8 mouse cellular contexts compared by ENCODE assay signal in genomic region chr9:63133659-63134058, GRCm38 (mm10). TPM values are rescaled to one million over a fixed set of nuclear protein-coding genes. Genes with fewer than 3 reads are reported as not detected.
DNase-seq lines count a peak whose midpoint lies in the region; ATAC-seq and TF ChIP-seq lines count a peak whose summit lies in the region.

No protein-coding gene starts in this region.

- H3K36me3 ChIP-seq in heart, embryonic 11.5 days (ENCODE audit: control insufficient read depth, insufficient read depth, low read length) = no peaks in the 10 kb centered on the region
- no peaks in the 10 kb centered on the region for H3K36me3 ChIP-seq in CH12.LX (replicated peaks in 1 of 2; ENCODE audit: control insufficient read depth in 1 of 2, insufficient read depth in 1 of 2, low read length in 1 of 2)
- H3K36me3 ChIP-seq in forebrain, embryonic 14.5 days (ENCODE audit: control insufficient read depth, insufficient read depth, low read length) = no peaks in the 10 kb centered on the region
- no peaks in the 10 kb centered on the region for H3K36me3 ChIP-seq in liver, embryonic 15.5 days (replicated peaks)

- H3K9me3 ChIP-seq in heart, embryonic 11.5 days (replicated peaks; ENCODE audit: control insufficient read depth, low read length) = no peaks in the 10 kb centered on the region
- no peaks in the 10 kb centered on the region for H3K9me3 ChIP-seq in CH12.LX (replicated peaks; ENCODE audit: low read length)
- no peaks in the 10 kb centered on the region for H3K9me3 ChIP-seq in forebrain, embryonic 14.5 days (replicated peaks; ENCODE audit: control insufficient read depth, low read length)
- H3K9me3 ChIP-seq in liver, embryonic 15.5 days (replicated peaks) = no peaks in the 10 kb centered on the region

- H3K79me2 ChIP-seq in CH12.LX (replicated peaks; ENCODE audit: control insufficient read depth, extremely low read depth, insufficient read depth, poor library complexity, severe bottlenecking) = no peaks in the 10 kb centered on the region

- no peak for ATAC-seq in heart, embryonic 11.5 days (replicated peaks; ENCODE audit: insufficient number of reproducible peaks, low FRiP score, low TSS enrichment)
- ATAC-seq in forebrain, embryonic 14.5 days = no peak
- ATAC-seq in liver, embryonic 15.5 days (ENCODE audit: insufficient read depth) = no peak
- no peak for ATAC-seq in cerebellum, adult (ENCODE audit: insufficient number of reproducible peaks, low FRiP score, low TSS enrichment)
- ATAC-seq in megakaryocyte-erythroid progenitor cell, adult 5-6 weeks (replicated peaks; ENCODE audit: low FRiP score, low TSS enrichment, poor library complexity, severe bottlenecking) = no peak

- peak overlapping the region; percentile 21 for H3K4me3 ChIP-seq in heart, embryonic 11.5 days (ENCODE audit: low read depth, low read length)
- H3K4me3 ChIP-seq in CH12.LX (replicated peaks in 1 of 3; ENCODE audit: low read depth in 2 of 3, low read length in 2 of 3, poor library complexity in 1 of 3) = peak overlapping the region; percentile 17 to 48 (median 33)
- peak overlapping the region; percentile 52 for H3K4me3 ChIP-seq in forebrain, embryonic 14.5 days (ENCODE audit: low read depth, low read length)
- H3K4me3 ChIP-seq in liver, embryonic 15.5 days (replicated peaks) = peak overlapping the region; percentile 27

- TF ChIP-seq EP300 in CH12.LX (IDR thresholded peaks at IDR 0.05; ENCODE audit: low read length) = no peak

- peaks cover 11% of the 10 kb centered on the region for H3K4me1 ChIP-seq in heart, embryonic 11.5 days (ENCODE audit: control insufficient read depth, insufficient read depth, low read length)
- peaks cover 3 to 46% of the 10 kb centered on the region in 2 experiments; a peak in 2 of 4 replicates for H3K4me1 ChIP-seq in CH12.LX (ENCODE audit: control insufficient read depth in 1 of 2, insufficient read depth in 2 of 2)
- peaks cover 14% of the 10 kb centered on the region for H3K4me1 ChIP-seq in forebrain, embryonic 14.5 days (ENCODE audit: control insufficient read depth, insufficient read depth, low read length)
- H3K4me1 ChIP-seq in liver, embryonic 15.5 days (replicated peaks) = peaks cover 21% of the 10 kb centered on the region

- 16% methylated on average over 6 of the region's 6 CpGs for WGBS in heart, embryonic 11.5 days (ENCODE audit: insufficient replicate concordance)
- WGBS in forebrain, embryonic 14.5 days = 12% methylated on average over 6 of the region's 6 CpGs
- WGBS in liver, embryonic 15.5 days (ENCODE audit: insufficient replicate concordance) = 7% methylated on average over 6 of the region's 6 CpGs

- in situ Hi-C loops in CH12.LX (cut with MboI; ENCODE audit: low pct_ligation_motif_present, low pct_unique_long_range_greater_than_20kb, low sequenced_read_pairs) = loop anchor here (5.0 to 10.0 kb wide), 4 partner anchors 291 to 711 kb away; no protein-coding TSS in a partner anchor

- peak overlapping the region; percentile 70 for H3K4me2 ChIP-seq in heart, embryonic 11.5 days
- peak overlapping the region; percentile 85 for H3K4me2 ChIP-seq in CH12.LX (ENCODE audit: insufficient read depth, low read depth, poor library complexity, severe bottlenecking)
- H3K4me2 ChIP-seq in forebrain, embryonic 14.5 days (ENCODE audit: low read length) = peak overlapping the region; percentile 88
- peak overlapping the region; percentile 61 for H3K4me2 ChIP-seq in liver, embryonic 15.5 days

- no peak overlapping the region for H3K27ac ChIP-seq in heart, embryonic 11.5 days (ENCODE audit: low read depth, low read length)
- no peak overlapping the region for H3K27ac ChIP-seq in CH12.LX (ENCODE audit: insufficient read depth, low read depth)
- H3K27ac ChIP-seq in forebrain, embryonic 14.5 days (ENCODE audit: low read depth, low read length) = no peak overlapping the region
- H3K27ac ChIP-seq in liver, embryonic 15.5 days (replicated peaks) = no peak overlapping the region

- dilution Hi-C loops in CH12.LX (cut with MboI; ENCODE audit: extremely low pct_ligation_motif_present, extremely low pct_unique_long_range_greater_than_20kb, low sequenced_read_pairs) = no loop called here

- peaks cover 50% of the 10 kb centered on the region for H3K27me3 ChIP-seq in heart, embryonic 11.5 days (ENCODE audit: control insufficient read depth, insufficient read depth, low read length)
- peaks cover 20% of the 10 kb centered on the region for H3K27me3 ChIP-seq in CH12.LX (replicated peaks)
- peaks cover 44% of the 10 kb centered on the region for H3K27me3 ChIP-seq in forebrain, embryonic 14.5 days (replicated peaks; ENCODE audit: control insufficient read depth, insufficient read depth, low read length)
- peaks cover 83% of the 10 kb centered on the region for H3K27me3 ChIP-seq in liver, embryonic 15.5 days

- no peak for TF ChIP-seq RAD21 in CH12.LX (IDR thresholded peaks at IDR 0.05; ENCODE audit: low read depth, low read length)

- TF ChIP-seq POLR2A in CH12.LX (IDR thresholded peaks at IDR 0.05; ENCODE audit: low read depth, low read length) = no peak

- no peak for DNase-seq in heart, adult 11 months
- no peak for DNase-seq in CH12.LX (ENCODE audit: extremely low read depth)
- DNase-seq in forebrain, embryonic 14.5 days (ENCODE audit: low spot score) = no peak
- DNase-seq in left cerebral cortex, adult 11 months (ENCODE audit: low spot score) = no peak

- H3K9ac ChIP-seq in heart, embryonic 11.5 days (ENCODE audit: low read depth, low read length) = no peak overlapping the region
- no peak overlapping the region for H3K9ac ChIP-seq in CH12.LX (ENCODE audit: insufficient read depth, low read depth)
- H3K9ac ChIP-seq in forebrain, embryonic 14.5 days (ENCODE audit: low read length) = peak overlapping the region; percentile 59; the same call in 1 of the 2 replicates
- no peak overlapping the region for H3K9ac ChIP-seq in liver, embryonic 15.5 days

- TF ChIP-seq CTCF in CH12.LX (conservative IDR thresholded peaks at IDR 0.05 in 1 of 2, IDR thresholded peaks at IDR 0.05 in 1 of 2; ENCODE audit: low read depth in 2 of 2, low read length in 2 of 2) = no peak

TF ChIP-seq in CH12.LX, 34 proteins besides CTCF, POLR2A, EP300 and RAD21:
- no peak for TF ChIP-seq E2F4 (IDR thresholded peaks at IDR 0.05; ENCODE audit: insufficient replicate concordance, low read depth, low read length)
- TF ChIP-seq JUND (conservative IDR thresholded peaks at IDR 0.05; ENCODE audit: low read depth, low read length) = no peak
- no peak for TF ChIP-seq KAT2A (IDR thresholded peaks at IDR 0.05; ENCODE audit: insufficient replicate concordance, low read length)
- no peak for TF ChIP-seq NELFE (IDR thresholded peaks at IDR 0.05; ENCODE audit: low read depth, low read length)
- TF ChIP-seq JUN (IDR thresholded peaks at IDR 0.05; ENCODE audit: insufficient read depth, low read depth, low read length) = no peak
- no peak for TF ChIP-seq SIN3A (IDR thresholded peaks at IDR 0.05; ENCODE audit: low read length)

RNA-seq across cellular contexts. Expression of gene Skor1, which starts 15.1 kb away (rescaled TPM):
- not detected in 2 replicates for polyA plus RNA-seq in heart, embryonic 11.5 days (2014; fragmentation: Nextera tagmentation; extraction: Ambion mirVana)
- total RNA-seq in CH12.LX (2012; rRNA removed) (not detected in 2 replicates), CH12.LX (2014; rRNA removed) (not detected in 2 replicates)
- polyA plus RNA-seq in CH12.LX (2012; ENCODE audit: insufficient read length, low read depth) = not detected in 2 replicates
- 0.27 and 0.30 TPM in 2 replicates for polyA plus RNA-seq in forebrain, embryonic 14.5 days (2014; fragmentation: Nextera tagmentation; extraction: Ambion mirVana)
- not detected in 2 replicates for polyA plus RNA-seq in liver, embryonic 15.5 days (2015; fragmentation: Nextera tagmentation; extraction: Ambion mirVana)
- not detected in 2 replicates for total RNA-seq in megakaryocyte-erythroid progenitor cell, adult 5-6 weeks (2014; fragmentation: Nextera tagmentation)
- total RNA-seq in megakaryocyte-erythroid progenitor cell, adult 5-6 weeks (2017) = not detected in 2 replicates
